Mouse (Mus musculus) lung, postnatal 14 days (tissue): Measurements from ENCODE around the gene Defb9.
"Not testable (repeated sequence)": the region's sequence is repeated elsewhere in the genome, so short reads cannot be mapped to it uniquely, and the experiment has no call there.

ENCODE experiments used
- DNase-seq: peaks from one replicate; pipeline ENCODE4 v3.0.0; 2021

Defb9 gene

DNA sequence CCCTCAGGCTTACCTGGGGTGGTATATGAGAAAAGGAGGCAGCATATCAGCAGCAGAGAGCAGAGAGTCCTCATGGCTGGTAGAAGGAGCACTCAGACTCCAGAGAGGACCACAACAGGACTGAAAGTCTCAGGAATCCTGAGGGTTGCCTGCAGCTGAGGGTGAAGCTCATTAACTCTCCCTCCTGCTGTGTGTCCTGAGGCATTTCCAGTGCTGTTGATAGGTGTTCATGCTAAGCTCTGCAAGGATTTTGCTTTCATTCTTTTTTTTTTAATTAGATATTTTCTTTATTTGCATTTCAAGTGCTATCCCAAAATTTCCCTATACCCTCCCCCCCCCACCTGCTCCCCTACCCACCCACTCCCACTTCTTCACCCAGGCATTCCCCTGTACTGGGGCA lies at the start of gene Defb9:
Defb9 (minus strand) TSS at position 101 of the 400 bp plus-strand sequence.
- DNase-seq, result not testable (repeated sequence)

DNA sequence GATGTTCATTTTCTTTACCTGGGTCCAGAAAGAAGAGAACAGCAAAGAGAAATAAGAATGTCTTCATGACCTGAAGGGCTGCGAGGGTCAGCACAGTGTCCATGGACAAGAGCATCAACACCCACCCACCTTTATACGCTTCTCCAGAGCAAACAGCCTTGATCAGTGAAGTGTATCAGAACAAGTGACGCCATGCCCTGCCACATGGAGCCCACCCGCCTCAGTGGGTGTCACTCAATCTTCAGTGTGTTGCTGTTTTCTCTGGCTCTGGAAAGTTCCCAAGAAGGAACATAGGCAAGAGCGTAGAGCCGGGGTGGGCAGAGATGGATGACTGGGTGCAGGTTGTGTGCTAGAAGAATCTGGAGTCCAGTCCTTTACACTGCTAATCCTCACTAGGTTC lies 47.4 kb upstream of the Defb9 start, which contains the start of gene Defb15:
Defb15 (minus strand) TSS at position 101 of the 400 bp plus-strand sequence.
- DNase-seq, result no peak

DNA sequence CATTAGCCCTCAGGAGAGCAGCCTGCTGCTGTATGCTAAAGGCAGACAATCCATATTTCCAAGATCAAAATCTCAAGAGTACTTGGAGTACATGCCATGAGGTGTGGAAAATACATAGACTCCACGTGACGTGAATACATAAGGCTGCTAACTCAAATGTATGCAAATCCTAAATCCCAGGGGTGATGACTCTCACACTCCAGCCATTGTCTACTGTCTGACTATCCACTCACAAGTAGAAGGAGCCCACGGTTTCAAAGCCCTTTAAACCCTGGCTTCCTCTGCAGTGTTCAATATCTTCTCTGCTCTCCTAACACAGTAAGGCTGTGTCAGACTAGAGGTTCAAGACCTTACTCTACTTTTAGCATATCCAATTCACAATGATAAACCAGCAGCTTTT lies 45.5 kb upstream of the Defb9 start:
- not testable (repeated sequence) for DNase-seq

DNA sequence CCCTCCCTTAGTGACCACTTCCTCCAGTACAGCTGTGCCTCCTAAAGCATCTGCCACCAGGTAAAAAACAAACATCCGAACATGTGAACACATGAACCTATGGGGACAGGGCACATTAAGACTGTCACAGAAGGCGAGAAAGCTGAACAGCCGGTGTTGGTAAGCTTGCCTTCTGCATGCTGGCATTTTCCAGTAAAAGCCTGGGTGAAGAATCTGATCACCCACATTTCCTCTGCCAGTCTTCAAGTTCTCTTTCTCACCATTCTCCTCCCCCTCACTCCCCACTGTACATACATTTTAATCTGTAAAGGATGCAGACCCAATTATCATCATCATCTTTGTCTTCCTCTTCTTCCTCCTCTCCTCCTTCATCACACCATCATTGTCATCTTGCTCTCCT lies 30.4 kb upstream of the Defb9 start:
- no peak for DNase-seq

DNA sequence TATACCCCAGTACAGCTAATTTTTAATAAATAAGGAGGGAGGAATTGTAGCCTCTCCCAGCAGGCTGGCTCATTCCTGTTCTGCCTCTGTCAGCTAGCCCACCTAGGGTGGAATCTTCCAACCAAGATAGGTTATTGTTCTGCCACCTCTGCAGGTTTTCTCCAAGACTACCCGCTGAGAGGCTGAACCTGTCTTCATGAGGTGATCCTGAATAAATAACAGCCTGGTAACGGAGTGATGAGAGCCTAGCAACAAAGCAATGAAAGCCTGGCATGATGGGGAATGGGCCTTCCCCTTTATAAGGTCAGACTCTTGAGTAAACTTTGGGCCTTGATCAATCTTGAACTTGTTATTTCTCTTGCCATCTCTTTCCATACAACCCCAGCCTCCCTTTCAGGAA lies 27.3 kb upstream of the Defb9 start:
- no peak for DNase-seq

DNA sequence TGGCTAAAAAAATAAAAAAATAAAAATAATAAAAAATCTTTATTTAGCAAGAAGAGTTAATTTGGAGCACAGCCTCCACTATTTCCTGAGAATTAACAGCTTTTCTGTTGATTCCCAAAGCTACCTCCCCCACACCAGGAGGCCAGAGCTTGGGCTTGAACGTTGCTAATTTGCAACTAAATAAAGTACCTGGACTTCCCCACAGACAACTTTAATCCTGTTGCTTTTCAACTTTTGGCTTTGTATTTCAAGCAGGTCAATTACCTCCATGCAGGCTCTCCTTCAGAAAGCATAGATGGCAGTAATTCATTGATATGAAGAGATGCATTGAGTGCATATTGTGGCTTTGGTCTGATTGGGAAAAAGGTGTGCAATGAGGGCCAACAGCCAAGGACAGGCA lies 26.7 kb upstream of the Defb9 start:
- no peak for DNase-seq

DNA sequence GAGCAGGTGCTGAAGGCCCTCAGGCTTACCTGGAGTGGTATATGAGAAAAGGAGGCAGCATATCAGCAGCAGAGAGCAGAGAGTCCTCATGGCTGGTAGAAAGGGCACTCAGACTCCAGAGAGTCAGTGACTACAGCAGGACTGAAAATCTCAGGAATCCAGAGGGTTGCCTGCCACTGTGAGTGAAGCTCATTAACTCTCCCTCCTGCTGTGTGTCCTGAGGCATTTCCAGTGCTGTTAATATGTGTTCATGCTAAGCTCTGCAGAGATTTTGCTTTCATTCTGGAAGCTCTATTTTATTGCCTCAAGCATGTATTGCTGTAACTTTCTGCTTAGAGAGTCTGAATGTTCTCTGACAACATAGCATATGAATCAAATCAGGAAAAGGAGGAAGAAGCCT lies 21.1 kb upstream of the Defb9 start, which contains the start of gene Defb11:
Defb11 (minus strand) TSS at position 123 of the 400 bp plus-strand sequence.
- DNase-seq, result not testable (repeated sequence)

DNA sequence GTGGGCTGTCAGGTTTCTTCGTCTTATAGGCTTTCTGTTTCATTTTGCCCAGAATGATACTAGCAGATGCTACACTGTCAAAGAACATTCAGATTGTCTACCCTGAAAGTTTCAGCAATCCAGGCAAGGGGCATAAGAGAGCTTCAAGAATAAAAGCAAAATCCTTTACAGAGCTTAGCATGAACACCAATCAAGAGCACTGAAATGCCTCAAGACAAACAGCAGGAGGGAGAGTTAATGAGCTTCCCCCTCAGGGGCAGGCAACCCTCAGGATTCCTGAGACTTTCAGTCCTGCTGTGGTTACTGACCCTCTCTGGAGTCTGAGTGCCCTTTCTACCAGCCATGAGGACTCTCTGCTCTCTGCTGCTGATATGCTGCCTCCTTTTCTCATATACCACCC lies 26.6 kb downstream of the Defb9 start, which contains the start of gene Defb10:
Defb10 (plus strand) TSS at position 316 of the 400 bp plus-strand sequence.
- not testable (repeated sequence) for DNase-seq
